Mouse (Mus musculus): ENCODE results near the gene Krtap12-1. TPM values are rescaled to one million over a fixed set of nuclear protein-coding genes. Genes with fewer than 3 reads are reported as not detected.
"Not testable (repeated sequence)": the region's sequence is repeated elsewhere in the genome, so short reads cannot be mapped to it uniquely, and the experiment has no call there.

Gene Krtap12-1
- polyA plus RNA-seq (2015; fragmentation: Nextera tagmentation; extraction: Ambion mirVana): not detected in 2 replicates

DNA sequence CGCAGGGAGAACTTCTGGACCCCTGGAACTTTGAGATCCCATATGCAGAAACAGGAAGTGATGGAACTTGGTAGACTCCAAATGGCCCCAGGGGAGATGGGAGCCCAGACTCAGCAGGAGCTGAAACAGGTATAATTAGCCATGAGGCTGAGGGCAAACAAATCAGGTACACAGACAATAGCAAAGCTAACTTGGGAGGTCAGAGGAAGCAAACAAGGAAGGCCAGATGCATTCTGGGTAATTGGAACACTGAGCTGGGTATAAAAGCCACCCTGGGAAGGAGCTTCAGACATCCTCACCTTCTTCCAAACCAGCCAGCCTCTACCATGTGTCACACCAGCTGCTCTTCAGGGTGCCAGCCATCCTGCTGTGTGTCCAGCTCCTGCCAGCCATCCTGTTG is at the start of gene Krtap12-1:
TSS of gene Krtap12-1 (plus strand) at position 301 of the 400 bp plus-strand sequence.
- not testable (repeated sequence) for H3K36me3 ChIP-seq (ENCODE audit: control insufficient read depth, insufficient read depth); H3K27me3 ChIP-seq (replicated peaks; ENCODE audit: control insufficient read depth, insufficient read depth, low read length); H3K27ac ChIP-seq (ENCODE audit: low read length); ATAC-seq; H3K4me2 ChIP-seq (ENCODE audit: low read length); H3K9ac ChIP-seq (replicated peaks; ENCODE audit: low read depth, low read length); H3K4me3 ChIP-seq (replicated peaks; ENCODE audit: low read length); H3K9me3 ChIP-seq (ENCODE audit: control insufficient read depth, low read length); H3K4me1 ChIP-seq (replicated peaks; ENCODE audit: control insufficient read depth, insufficient read depth, low read length)
- WGBS: 86% methylated on average over 1 of the region's 1 CpGs

DNA sequence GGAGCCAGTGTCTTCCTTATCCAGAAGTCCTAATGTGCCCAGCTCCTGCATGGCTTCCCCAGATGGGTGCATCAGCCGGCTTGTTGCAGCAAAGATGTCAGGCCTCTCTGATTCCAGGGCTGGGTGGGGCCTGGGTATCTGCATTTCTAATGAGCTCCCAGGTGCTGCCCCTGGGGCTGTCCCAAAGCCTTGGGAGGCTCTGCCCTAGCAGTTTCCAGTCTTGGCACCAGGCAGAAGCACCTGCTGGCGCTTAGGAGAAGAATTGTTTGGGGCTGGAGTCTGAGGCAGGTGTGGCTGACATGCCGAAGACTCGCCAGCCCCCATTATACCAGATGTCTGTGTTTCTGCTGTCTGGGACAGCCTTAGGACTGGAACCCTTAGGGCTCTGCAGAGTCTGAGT is 49.7 kb upstream of the Krtap12-1 start:
- 76% methylated on average over 4 of the region's 4 CpGs for WGBS
- no peak for ATAC-seq
- Histone ChIP-seq H3K4me1 (replicated peaks; ENCODE audit: control insufficient read depth, insufficient read depth, low read length) (0 out of 2 replicates have a peak, but pooled peaks cover 2% of the 10 kb centered on the region), H3K9me3 (ENCODE audit: control insufficient read depth, low read length) (no peaks in the 10 kb centered on the region), H3K9ac (replicated peaks; ENCODE audit: low read depth, low read length) (no peak overlapping the region), H3K4me2 (ENCODE audit: low read length) (no peak overlapping the region), H3K36me3 (ENCODE audit: control insufficient read depth, insufficient read depth) (no peaks in the 10 kb centered on the region), H3K27ac (ENCODE audit: low read length) (no peak overlapping the region), H3K4me3 (replicated peaks; ENCODE audit: low read length) (no peak overlapping the region), H3K27me3 (replicated peaks; ENCODE audit: control insufficient read depth, insufficient read depth, low read length) (no peaks in the 10 kb centered on the region)

DNA sequence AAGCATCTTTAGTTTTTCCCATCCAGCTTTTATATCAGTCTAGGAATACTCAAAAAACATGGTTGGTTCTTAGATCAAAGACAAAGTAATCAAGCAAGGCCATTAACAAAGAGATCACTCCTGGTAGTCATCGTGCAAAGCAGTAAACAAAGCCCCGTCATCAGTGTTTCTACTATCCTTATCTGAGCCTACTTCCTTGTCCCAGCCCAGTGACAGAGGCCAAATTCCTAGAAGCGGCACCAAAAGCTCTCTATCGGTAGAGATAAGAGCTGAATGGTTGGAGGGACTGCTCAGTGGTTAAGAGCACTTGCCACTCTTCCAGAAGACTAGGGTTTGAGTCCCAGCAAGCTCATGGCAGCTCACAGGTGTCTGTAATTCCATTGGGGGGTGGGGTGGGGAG is 48.9 kb upstream of the Krtap12-1 start:
- H3K36me3 ChIP-seq (ENCODE audit: control insufficient read depth, insufficient read depth): no peaks in the 10 kb centered on the region
- H3K27me3 ChIP-seq (replicated peaks; ENCODE audit: control insufficient read depth, insufficient read depth, low read length): no peaks in the 10 kb centered on the region
- no peak overlapping the region for H3K27ac ChIP-seq (ENCODE audit: low read length)
- no peak overlapping the region for H3K4me3 ChIP-seq (replicated peaks; ENCODE audit: low read length)
- no peaks in the 10 kb centered on the region for H3K9me3 ChIP-seq (ENCODE audit: control insufficient read depth, low read length)
- no peak for ATAC-seq
- H3K4me1 ChIP-seq (replicated peaks; ENCODE audit: control insufficient read depth, insufficient read depth, low read length): 0 out of 2 replicates have a peak, but pooled peaks cover 2% of the 10 kb centered on the region
- no peak overlapping the region for H3K4me2 ChIP-seq (ENCODE audit: low read length)
- WGBS: 89% methylated on average over 4 of the region's 4 CpGs
- no peak overlapping the region for H3K9ac ChIP-seq (replicated peaks; ENCODE audit: low read depth, low read length)

DNA sequence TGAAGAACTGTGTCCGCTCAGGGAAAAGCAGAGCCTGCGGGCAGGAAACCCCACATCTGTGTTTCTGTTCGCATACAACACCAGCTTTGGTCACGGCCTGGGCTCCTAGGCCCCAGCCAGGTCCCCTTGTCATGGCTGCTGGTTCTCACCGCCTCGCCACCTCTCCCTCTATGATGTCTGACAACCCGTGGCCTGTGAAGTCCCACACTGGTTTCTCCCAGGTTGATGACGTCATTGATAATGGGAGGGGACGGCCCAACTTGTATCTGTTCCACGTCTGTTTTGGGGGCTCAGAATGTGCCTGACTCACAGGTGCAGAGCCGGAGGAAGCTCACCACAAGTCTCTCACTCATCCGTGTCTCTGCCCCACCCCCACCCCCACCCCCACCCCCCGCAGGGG is 46.6 kb upstream of the Krtap12-1 start:
- Histone ChIP-seq H3K36me3 (ENCODE audit: control insufficient read depth, insufficient read depth) (no peaks in the 10 kb centered on the region), H3K9ac (replicated peaks; ENCODE audit: low read depth, low read length) (no peak overlapping the region), H3K27ac (ENCODE audit: low read length) (no peak overlapping the region), H3K4me1 (replicated peaks; ENCODE audit: control insufficient read depth, insufficient read depth, low read length) (peaks cover 10% of the 10 kb centered on the region), H3K4me2 (ENCODE audit: low read length) (no peak overlapping the region), H3K27me3 (replicated peaks; ENCODE audit: control insufficient read depth, insufficient read depth, low read length) (peaks cover 10% of the 10 kb centered on the region), H3K4me3 (replicated peaks; ENCODE audit: low read length) (no peak overlapping the region), H3K9me3 (ENCODE audit: control insufficient read depth, low read length) (no peaks in the 10 kb centered on the region)
- WGBS: 62% methylated on average over 13 of the region's 13 CpGs
- ATAC-seq: no peak

DNA sequence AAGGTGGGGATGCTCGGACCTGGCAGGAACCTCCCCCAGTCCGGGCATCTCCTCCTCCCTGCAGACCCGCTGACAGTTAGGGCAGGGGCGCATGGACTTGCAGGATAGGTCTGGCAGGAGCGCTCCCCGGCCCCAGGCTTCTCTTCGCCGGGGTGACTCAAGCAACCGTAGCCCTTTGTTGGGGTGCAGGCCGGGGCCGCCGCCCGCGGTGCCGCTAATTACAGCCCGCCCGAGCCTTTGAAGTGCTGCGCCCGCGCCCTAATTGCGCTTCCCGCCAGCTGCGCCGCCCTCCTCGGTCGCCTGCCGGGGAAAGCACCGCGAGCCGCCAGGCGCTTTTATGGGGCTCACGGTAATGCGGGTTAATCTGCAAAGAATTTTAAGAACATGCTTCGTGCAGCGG is 42.8 kb upstream of the Krtap12-1 start:
- Histone ChIP-seq H3K27ac (ENCODE audit: low read length) (no peak overlapping the region), H3K36me3 (ENCODE audit: control insufficient read depth, insufficient read depth) (no peaks in the 10 kb centered on the region), H3K9ac (replicated peaks; ENCODE audit: low read depth, low read length) (peak overlapping the region; percentile 33), H3K9me3 (ENCODE audit: control insufficient read depth, low read length) (no peaks in the 10 kb centered on the region), H3K27me3 (replicated peaks; ENCODE audit: control insufficient read depth, insufficient read depth, low read length) (peaks cover 10% of the 10 kb centered on the region), H3K4me1 (replicated peaks; ENCODE audit: control insufficient read depth, insufficient read depth, low read length) (peaks cover 10% of the 10 kb centered on the region), H3K4me2 (ENCODE audit: low read length) (peak overlapping the region; percentile 63), H3K4me3 (replicated peaks; ENCODE audit: low read length) (peak overlapping the region; percentile 36)
- under 1% methylated on average over 35 of the region's 35 CpGs for WGBS
- ATAC-seq: peak; percentile 57

DNA sequence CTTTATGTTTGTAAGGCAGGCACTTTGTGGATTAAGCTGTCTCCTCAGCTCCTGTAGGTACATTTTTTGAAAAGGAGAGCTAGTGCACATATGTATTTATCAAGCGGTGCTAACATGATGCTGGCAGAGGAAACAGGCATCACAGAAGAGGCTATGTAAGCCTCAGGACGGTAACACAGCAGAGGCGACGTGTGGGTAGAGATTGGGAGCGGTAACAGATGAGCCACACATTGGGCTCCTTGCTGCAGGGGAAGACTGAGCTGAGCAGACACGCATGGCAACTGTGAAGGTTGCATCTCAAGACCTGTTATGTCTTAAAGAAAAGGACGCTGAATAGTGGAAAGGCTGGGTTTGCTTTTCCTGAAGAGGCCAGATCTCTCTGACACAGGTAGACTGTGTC is 37.4 kb upstream of the Krtap12-1 start:
- H3K27me3 ChIP-seq (replicated peaks; ENCODE audit: control insufficient read depth, insufficient read depth, low read length): peaks cover 25% of the 10 kb centered on the region
- no peak overlapping the region for H3K4me2 ChIP-seq (ENCODE audit: low read length)
- ATAC-seq: no peak
- H3K9ac ChIP-seq (replicated peaks; ENCODE audit: low read depth, low read length): no peak overlapping the region
- H3K9me3 ChIP-seq (ENCODE audit: control insufficient read depth, low read length): no peaks in the 10 kb centered on the region
- no peaks in the 10 kb centered on the region for H3K36me3 ChIP-seq (ENCODE audit: control insufficient read depth, insufficient read depth)
- WGBS: 79% methylated on average over 7 of the region's 7 CpGs
- H3K4me3 ChIP-seq (replicated peaks; ENCODE audit: low read length): no peak overlapping the region
- H3K4me1 ChIP-seq (replicated peaks; ENCODE audit: control insufficient read depth, insufficient read depth, low read length): peaks cover 2% of the 10 kb centered on the region
- no peak overlapping the region for H3K27ac ChIP-seq (ENCODE audit: low read length)

DNA sequence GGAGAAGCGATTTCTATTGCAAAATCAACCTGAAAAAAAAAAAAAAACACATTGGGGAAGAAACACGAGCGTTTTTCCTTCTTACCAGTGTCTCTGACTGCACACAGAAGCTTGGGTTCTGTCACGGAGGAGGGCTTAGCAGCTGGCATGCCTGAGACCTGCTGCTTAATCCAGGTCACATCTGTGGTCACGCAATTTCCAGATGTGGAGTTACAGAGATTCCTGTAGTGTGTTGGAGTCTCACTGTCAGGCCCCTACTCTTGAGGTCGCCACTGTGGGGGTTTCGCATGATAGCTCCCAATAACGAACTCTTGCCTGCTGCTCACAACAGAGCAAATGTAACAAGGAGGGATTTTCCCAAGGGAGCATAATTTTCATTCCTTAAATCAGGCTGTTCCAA is 36.2 kb upstream of the Krtap12-1 start:
- no peaks in the 10 kb centered on the region for H3K36me3 ChIP-seq (ENCODE audit: control insufficient read depth, insufficient read depth)
- no peak overlapping the region for H3K9ac ChIP-seq (replicated peaks; ENCODE audit: low read depth, low read length)
- no peak for ATAC-seq
- WGBS: 43% methylated on average over 8 of the region's 8 CpGs
- H3K9me3 ChIP-seq (ENCODE audit: control insufficient read depth, low read length): no peaks in the 10 kb centered on the region
- no peaks in the 10 kb centered on the region for H3K4me1 ChIP-seq (replicated peaks; ENCODE audit: control insufficient read depth, insufficient read depth, low read length)
- H3K27me3 ChIP-seq (replicated peaks; ENCODE audit: control insufficient read depth, insufficient read depth, low read length): peaks cover 19% of the 10 kb centered on the region
- H3K4me2 ChIP-seq (ENCODE audit: low read length): no peak overlapping the region
- no peak overlapping the region for H3K27ac ChIP-seq (ENCODE audit: low read length)
- H3K4me3 ChIP-seq (replicated peaks; ENCODE audit: low read length): no peak overlapping the region

DNA sequence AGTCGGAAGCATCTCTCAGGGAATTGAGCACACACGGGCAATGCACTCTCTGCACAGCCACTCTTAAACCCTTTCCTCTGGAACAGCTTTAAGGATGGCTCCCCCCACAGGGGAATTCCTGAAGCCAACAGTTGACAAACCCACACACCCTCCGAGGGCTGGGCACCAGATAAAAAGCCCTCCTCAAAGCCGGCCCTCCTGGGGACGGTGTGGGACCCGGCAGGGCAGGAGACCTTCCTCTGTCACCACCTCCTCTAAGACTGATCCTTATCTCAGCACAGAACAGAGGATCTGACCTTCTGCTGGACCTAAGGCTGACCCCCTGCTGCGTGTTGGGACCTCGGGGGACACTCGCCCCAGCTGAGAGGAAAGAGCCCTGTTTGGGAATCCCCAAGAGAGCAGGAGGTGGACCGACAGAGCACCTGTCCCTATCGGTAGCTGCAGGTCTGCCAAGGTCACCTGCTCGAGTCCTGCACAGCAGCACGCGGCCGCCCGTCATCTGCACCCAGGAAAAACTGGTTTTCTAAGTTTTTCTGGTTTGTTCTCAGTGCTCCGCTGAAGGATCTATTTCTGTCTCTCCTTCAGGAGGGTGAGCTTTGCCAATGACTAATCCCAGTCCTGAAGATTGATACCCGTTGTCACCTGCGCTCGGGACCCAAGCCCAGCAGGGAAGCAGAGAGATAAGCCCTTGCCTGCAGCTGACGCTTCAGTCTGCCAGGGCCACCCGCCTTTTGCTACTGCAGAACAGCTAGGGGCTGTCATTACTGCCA is 34.3 kb upstream of the Krtap12-1 start, which contains the start of gene Tspear:
TSS of gene Tspear (plus strand) at position 675 of the 770 bp plus-strand sequence.
- no peak within 1 kb of the TSS for H3K27ac ChIP-seq (ENCODE audit: low read length)
- H3K9me3 ChIP-seq (ENCODE audit: control insufficient read depth, low read length): no peaks in the 10 kb centered on the region
- H3K4me2 ChIP-seq (ENCODE audit: low read length): no peak within 1 kb of the TSS
- ATAC-seq: no peak
- H3K9ac ChIP-seq (replicated peaks; ENCODE audit: low read depth, low read length): no peak within 1 kb of the TSS
- WGBS: 9% methylated on average over 22 of the region's 22 CpGs
- H3K4me1 ChIP-seq (replicated peaks; ENCODE audit: control insufficient read depth, insufficient read depth, low read length): no peaks in the 10 kb centered on the region
- H3K27me3 ChIP-seq (replicated peaks; ENCODE audit: control insufficient read depth, insufficient read depth, low read length): peaks cover 19% of the 10 kb centered on the region
- no peak within 1 kb of the TSS for H3K4me3 ChIP-seq (replicated peaks; ENCODE audit: low read length)
- H3K36me3 ChIP-seq (ENCODE audit: control insufficient read depth, insufficient read depth): no peaks in the 10 kb centered on the region

DNA sequence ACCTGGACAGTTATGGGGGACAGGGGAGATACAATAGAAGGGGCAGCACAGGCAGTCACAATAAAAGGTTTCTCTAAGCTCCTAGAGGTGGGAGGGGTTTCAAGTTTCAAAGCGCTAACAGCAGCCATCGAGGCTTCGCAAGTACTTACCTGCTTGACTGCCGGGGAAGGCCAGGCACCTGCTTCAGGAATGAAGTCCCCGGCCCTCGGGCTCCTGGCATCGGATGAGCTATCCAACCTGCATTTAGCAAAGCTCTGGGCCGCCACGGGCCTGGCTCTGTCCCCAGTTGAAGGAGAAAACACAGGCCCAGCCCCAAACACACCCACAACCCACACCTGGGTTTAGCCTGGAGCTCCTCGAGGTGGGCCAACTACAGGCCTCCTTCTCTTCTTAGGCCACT is 33.4 kb upstream of the Krtap12-1 start:
- no peaks in the 10 kb centered on the region for H3K9me3 ChIP-seq (ENCODE audit: control insufficient read depth, low read length)
- no peaks in the 10 kb centered on the region for H3K36me3 ChIP-seq (ENCODE audit: control insufficient read depth, insufficient read depth)
- H3K4me2 ChIP-seq (ENCODE audit: low read length): no peak overlapping the region
- H3K4me3 ChIP-seq (replicated peaks; ENCODE audit: low read length): no peak overlapping the region
- WGBS: 26% methylated on average over 10 of the region's 10 CpGs
- H3K27me3 ChIP-seq (replicated peaks; ENCODE audit: control insufficient read depth, insufficient read depth, low read length): peaks cover 19% of the 10 kb centered on the region
- no peak overlapping the region for H3K27ac ChIP-seq (ENCODE audit: low read length)
- no peaks in the 10 kb centered on the region for H3K4me1 ChIP-seq (replicated peaks; ENCODE audit: control insufficient read depth, insufficient read depth, low read length)
- no peak for ATAC-seq
- no peak overlapping the region for H3K9ac ChIP-seq (replicated peaks; ENCODE audit: low read depth, low read length)

All from forebrain, embryonic 16.5 days (tissue).